Mouse (Mus musculus) hindbrain, postnatal 0 days (tissue): ENCODE results near the gene Zfp704. TPM values are rescaled to one million over a fixed set of nuclear protein-coding genes. Genes with fewer than 3 reads are reported as not detected.

Experiments
- ATAC-seq: fragments of 200-750 bp; cut with Nextera tagmentation; 2 replicates; pipeline ENCODE4 v1.8.0; 2017; ENCODE audit warnings: mild to moderate bottlenecking, moderate TSS enrichment, moderate library complexity
- DNase-seq: peaks from one replicate; pipeline ENCODE4 v3.0.0-alpha.2; 2015; ENCODE audit warnings: low spot score
- H3K27ac ChIP-seq: fragments of 300-500 bp; sonication (generic); 2 replicates; pipeline ENCODE4 v1.5.1; 2014; ENCODE audit warnings: mild to moderate bottlenecking
- H3K27me3 ChIP-seq: fragments of 300-500 bp; sonication (generic); 2 replicates; pipeline ENCODE4 v1.6.1; 2014; ENCODE audit warnings: low read length, mixed read lengths; ENCODE audit not compliant: insufficient read depth
- H3K36me3 ChIP-seq: fragments of 300-500 bp; sonication (generic); 2 replicates; pipeline ENCODE4 v1.6.1; 2014; ENCODE audit warnings: low read length, mixed read lengths; ENCODE audit not compliant: insufficient read depth
- H3K4me1 ChIP-seq: fragments of 300-500 bp; sonication (generic); 2 replicates; pipeline ENCODE4 v1.6.1; 2014; ENCODE audit warnings: antibody characterized with exemption, low read length, mixed read lengths; ENCODE audit not compliant: insufficient read depth
- H3K4me2 ChIP-seq: fragments of 300-500 bp; sonication (generic); 2 replicates; pipeline ENCODE4 v1.6.1; 2014; ENCODE audit warnings: low read depth, mild to moderate bottlenecking, low read length, moderate library complexity, mixed read lengths
- H3K4me3 ChIP-seq: fragments of 300-500 bp; sonication (generic); 2 replicates; pipeline ENCODE4 v1.5.1; 2014; ENCODE audit warnings: low read length
- H3K9ac ChIP-seq: fragments of 300-500 bp; sonication (generic); replicated peaks from 2 replicates; pipeline ENCODE4 v1.6.1; 2014; ENCODE audit warnings: mild to moderate bottlenecking, low read length, moderate library complexity, mixed read lengths
- H3K9me3 ChIP-seq: fragments of 300-500 bp; sonication (generic); 2 replicates; pipeline ENCODE4 v1.6.1; 2016; ENCODE audit warnings: low read length, mixed read lengths
- CTCF ChIP-seq: IDR thresholded peaks from 2 replicates; pipeline ENCODE4 v1.5.1; 2016; ENCODE audit warnings: antibody characterized with exemption, control low read depth, low read depth
- WGBS: fragments of 180-500 bp; shearing (Covaris S2); extraction: QIAGEN DNeasy Blood & Tissue Kit; methylation state at CpG from one replicate; pipeline ENCODE4 v1.1.7; 2014; 5-methylcytosine and 5-hydroxymethylcytosine counted together
- polyA plus RNA-seq: library from polyadenylated mRNA; unstranded; fragments of >200 nt; fragmentation: Nextera tagmentation; extraction: Ambion mirVana; gene quantifications from 2 replicates; pipeline ENCODE4 v1.2.1, GENCODE M21; 2015
- total RNA-seq: library from RNA; depleted of rRNA; stranded (reverse); fragments of >200 nt; gene quantifications from 2 replicates; pipeline ENCODE4 v1.2.3, GENCODE M21; 2014

The Zfp704 gene
- total and polyA plus RNA-seq, 2 experiments from 2014 or later = 11.2 to 57.5 TPM

GRCm38 (mm10) chr3:9550930-9551329 is 59.0 kb downstream of the Zfp704 start:
- Histone ChIP-seq H3K9me3 (no peaks in the 10 kb centered on the region), H3K9ac (no peak overlapping the region), H3K4me3 (no peak overlapping the region), H3K36me3 (no peaks in the 10 kb centered on the region), H3K4me2 (no peak overlapping the region), H3K27me3 (no peaks in the 10 kb centered on the region), H3K4me1 (peaks cover 9% of the 10 kb centered on the region; the same call in 1 of the 2 replicates), H3K27ac (no peak overlapping the region)
- no peak for DNase-seq
- no peak for TF ChIP-seq CTCF
- WGBS = 77% methylated on average over 1 of the region's 1 CpGs
- ATAC-seq = no peak

DNA sequence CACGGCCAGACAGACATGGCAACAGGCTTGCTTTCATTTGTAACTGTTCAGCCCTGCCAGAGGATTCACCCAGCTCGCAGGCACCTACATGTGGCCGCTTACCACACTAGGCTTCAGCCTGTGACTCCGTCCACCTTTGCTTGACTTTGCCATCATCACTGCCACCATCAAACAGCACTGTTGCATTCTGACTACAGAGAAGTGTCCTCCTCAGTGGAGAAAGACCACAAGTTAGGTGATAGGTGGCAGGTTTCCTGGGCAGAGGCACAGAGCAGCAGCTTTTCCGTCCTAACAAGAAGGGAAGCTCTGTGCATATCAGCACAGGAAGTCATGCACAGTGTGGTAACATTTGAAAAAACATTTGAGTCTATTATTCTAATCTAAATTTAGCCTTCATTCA is 60.1 kb downstream of the Zfp704 start:
- H3K36me3 ChIP-seq = no peaks in the 10 kb centered on the region
- ATAC-seq = no peak
- H3K27ac ChIP-seq = no peak overlapping the region
- H3K4me2 ChIP-seq = no peak overlapping the region
- 81% methylated on average over 5 of the region's 5 CpGs for WGBS
- no peak overlapping the region for H3K9ac ChIP-seq
- TF ChIP-seq CTCF = no peak
- H3K9me3 ChIP-seq = no peaks in the 10 kb centered on the region
- no peak overlapping the region for H3K4me3 ChIP-seq
- H3K27me3 ChIP-seq = no peaks in the 10 kb centered on the region
- no peak for DNase-seq
- H3K4me1 ChIP-seq = peaks cover 9% of the 10 kb centered on the region; the same call in 1 of the 2 replicates

DNA sequence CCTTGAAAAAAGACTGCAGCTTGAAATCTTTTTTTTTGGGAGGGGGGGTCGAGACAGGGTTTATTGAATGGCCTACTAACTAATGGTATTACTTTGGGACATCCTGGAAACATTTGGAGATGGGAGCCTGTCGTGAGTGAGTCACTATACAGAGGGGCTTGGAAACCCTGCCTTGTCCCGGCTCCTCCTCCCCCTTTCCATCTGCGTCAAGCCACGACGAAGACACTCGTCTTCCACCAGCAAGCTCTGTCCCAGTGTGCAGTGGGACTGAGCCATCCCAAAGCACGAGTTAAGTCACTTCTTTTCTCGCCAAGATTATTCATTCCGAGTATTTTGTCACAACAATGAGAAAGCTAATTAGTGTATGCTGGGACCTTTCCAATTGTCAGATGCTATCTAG is 61.7 kb downstream of the Zfp704 start:
- Histone ChIP-seq H3K4me2 (no peak overlapping the region), H3K4me1 (peaks cover 9% of the 10 kb centered on the region; the same call in 1 of the 2 replicates), H3K4me3 (no peak overlapping the region), H3K9ac (no peak overlapping the region), H3K9me3 (no peaks in the 10 kb centered on the region), H3K27me3 (no peaks in the 10 kb centered on the region), H3K27ac (no peak overlapping the region), H3K36me3 (no peaks in the 10 kb centered on the region)
- 47% methylated on average over 10 of the region's 10 CpGs for WGBS
- no peak for ATAC-seq
- no peak for DNase-seq
- no peak for TF ChIP-seq CTCF

DNA sequence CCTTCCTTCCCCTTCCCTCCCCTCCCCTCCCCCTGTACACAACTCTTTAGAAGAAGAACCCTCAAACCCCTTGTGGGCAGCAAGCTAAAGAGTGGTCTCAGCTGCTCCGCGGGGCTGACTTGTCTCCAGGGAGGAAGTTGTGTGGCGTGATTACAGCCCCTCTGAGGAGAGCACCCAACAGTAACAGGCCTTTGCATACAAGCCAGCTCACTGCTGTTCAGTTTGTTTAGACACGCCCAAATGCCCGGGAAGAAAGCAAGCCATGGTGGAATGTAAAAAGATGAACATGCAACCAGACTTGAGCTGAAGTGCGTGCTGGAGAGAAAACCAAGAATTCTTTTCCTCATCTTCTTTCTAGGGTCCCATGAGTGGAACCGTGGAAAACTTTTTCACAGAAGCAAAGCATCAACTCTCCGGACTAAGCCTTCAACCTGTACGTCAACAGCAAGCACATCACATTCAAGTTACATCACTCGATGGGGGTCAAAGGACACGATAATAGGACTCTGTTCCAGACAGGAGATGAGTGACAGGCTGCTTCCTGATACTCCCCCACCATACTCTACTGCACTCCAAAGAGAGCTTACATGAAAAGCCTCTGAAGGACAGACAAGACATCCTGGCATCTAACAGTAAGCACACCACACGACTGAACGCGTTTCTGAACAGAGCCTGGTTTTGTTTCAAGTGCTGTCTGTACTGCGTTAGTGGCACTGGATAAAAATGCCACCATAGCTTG is 62.8 kb downstream of the Zfp704 start:
- Histone ChIP-seq H3K27ac (no peak overlapping the region), H3K36me3 (no peaks in the 10 kb centered on the region), H3K4me1 (peaks cover 9% of the 10 kb centered on the region; the same call in 1 of the 2 replicates), H3K4me3 (no peak overlapping the region), H3K9ac (0 out of 2 replicates have a peak overlapping the region, but pooled peaks have one; percentile 0), H3K4me2 (no peak overlapping the region), H3K27me3 (no peaks in the 10 kb centered on the region), H3K9me3 (no peaks in the 10 kb centered on the region)
- TF ChIP-seq CTCF = no peak
- DNase-seq (peak; percentile 19), ATAC-seq (peak; percentile 61; the same call in 1 of the 2 replicates)
- 37% methylated on average over 15 of the region's 15 CpGs for WGBS

DNA sequence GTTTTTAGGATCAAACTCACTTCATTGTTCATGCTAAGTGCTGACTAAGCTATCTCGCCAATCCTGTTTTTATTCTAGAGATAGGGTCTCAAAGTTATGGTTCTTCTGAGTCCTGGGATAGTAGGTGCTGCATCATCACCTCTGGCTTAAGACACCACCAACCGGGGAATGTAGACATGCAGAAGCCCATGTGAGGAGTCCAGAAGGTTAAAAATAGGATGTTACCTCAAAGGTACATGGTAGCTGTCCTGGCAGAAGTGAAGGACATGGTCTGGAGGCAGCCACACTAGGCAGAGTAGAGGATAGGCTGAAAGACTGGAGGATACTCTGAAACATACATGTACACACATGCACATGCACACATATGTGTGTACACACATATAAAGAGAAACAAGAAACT is 65.5 kb downstream of the Zfp704 start:
- no peak for ATAC-seq
- Histone ChIP-seq H3K9me3 (no peaks in the 10 kb centered on the region), H3K4me2 (no peak overlapping the region), H3K27ac (no peak overlapping the region), H3K36me3 (no peaks in the 10 kb centered on the region), H3K27me3 (no peaks in the 10 kb centered on the region), H3K9ac (no peak overlapping the region), H3K4me3 (no peak overlapping the region), H3K4me1 (peaks cover 9% of the 10 kb centered on the region; the same call in 1 of the 2 replicates)
- TF ChIP-seq CTCF = no peak
- no peak for DNase-seq
- WGBS = 98% methylated on average over 2 of the region's 2 CpGs

- 90% methylated on average over 5 of the region's 5 CpGs for WGBS
- H3K4me3 ChIP-seq = no peak overlapping the region
Observed at GRCm38 (mm10) chr3:9543916-9544315, 66.0 kb downstream of the Zfp704 start.

DNA sequence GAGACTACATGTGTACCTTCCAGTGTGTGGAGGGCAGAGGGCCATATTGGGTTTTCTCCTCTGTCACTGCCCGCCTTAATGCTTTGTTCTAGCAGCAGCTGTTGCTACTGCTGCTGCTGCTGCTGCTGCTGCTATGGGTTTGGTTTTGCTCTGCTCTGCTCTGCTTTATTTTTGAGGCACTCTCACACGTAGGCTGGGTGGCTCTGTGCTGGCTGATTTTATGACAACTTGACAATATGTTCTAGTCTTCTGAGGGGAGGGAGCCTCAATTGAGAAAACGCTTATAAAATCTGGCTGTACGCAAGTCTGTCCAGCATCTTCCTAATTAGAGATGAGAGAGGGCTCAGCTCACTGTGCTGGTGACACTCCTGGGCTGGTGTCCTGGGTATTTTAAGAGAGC is 66.4 kb downstream of the Zfp704 start:
- ATAC-seq (no peak), DNase-seq (no peak)
- H3K9me3 ChIP-seq = no peaks in the 10 kb centered on the region
- WGBS = 68% methylated on average over 4 of the region's 4 CpGs
- no peaks in the 10 kb centered on the region for H3K27me3 ChIP-seq
- peaks cover 9% of the 10 kb centered on the region; the same call in 1 of the 2 replicates for H3K4me1 ChIP-seq
- H3K4me3 ChIP-seq = no peak overlapping the region
- H3K36me3 ChIP-seq = no peaks in the 10 kb centered on the region
- no peak for TF ChIP-seq CTCF
- H3K4me2 ChIP-seq = no peak overlapping the region
- no peak overlapping the region for H3K27ac ChIP-seq
- H3K9ac ChIP-seq = no peak overlapping the region

More at GRCm38 (mm10) chr3:9543916-9544315, 66.0 kb downstream of the Zfp704 start:
- peaks cover 9% of the 10 kb centered on the region; the same call in 1 of the 2 replicates for H3K4me1 ChIP-seq
- H3K36me3 ChIP-seq = no peaks in the 10 kb centered on the region
- no peak overlapping the region for H3K9ac ChIP-seq
- no peak for ATAC-seq
- H3K27ac ChIP-seq = no peak overlapping the region
- H3K4me2 ChIP-seq = no peak overlapping the region
- no peak for DNase-seq
- H3K27me3 ChIP-seq = no peaks in the 10 kb centered on the region
- TF ChIP-seq CTCF = no peak
- no peaks in the 10 kb centered on the region for H3K9me3 ChIP-seq
